Mouse (Mus musculus): Measurements from ENCODE around the gene Slc22a21.

Slc22a21 gene

DNA sequence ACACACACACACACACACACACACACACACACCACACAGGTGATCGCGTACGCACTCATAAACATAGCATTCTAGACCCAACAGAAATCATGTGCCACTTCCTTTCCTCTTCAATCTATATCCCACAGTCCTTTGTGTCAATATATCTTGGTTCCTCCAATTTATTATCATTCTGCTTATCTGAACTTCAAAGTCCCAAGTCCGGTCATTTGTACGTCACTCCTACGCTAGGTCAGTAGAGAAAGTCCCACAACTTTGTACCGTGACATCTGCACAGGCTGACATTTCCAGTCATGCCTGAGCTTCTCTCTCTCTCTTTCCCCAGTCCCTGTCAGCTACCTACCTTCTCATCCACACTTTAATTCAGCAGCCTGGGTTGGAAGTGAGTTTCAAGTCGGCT lies 71.4 kb downstream of the Slc22a21 start:
- DNase-seq (ENCODE audit: extremely low read depth, low read depth, low spot score): no peak

DNA sequence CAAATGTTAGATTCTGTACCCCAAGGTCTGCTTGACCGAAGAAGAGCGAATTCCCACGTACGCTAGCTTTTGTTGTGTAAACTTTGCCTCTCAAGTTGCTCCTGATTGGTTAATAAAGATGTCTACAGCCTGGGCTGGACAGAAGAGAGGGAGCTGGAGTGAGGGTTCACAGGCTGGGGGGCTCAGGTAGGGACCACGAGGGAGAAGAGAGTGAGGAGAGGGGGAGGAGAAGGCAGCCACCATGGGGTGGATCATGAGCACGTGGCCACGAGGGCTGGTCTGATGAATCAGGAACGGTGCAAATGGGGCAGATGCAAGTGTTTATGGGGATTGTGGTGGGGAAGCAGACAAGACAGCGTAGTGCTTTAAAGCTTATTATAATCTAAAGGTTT lies 75.6 kb downstream of the Slc22a21 start:
- DNase-seq (ENCODE audit: extremely low read depth, low read depth, low spot score): no peak

GRCm38 (mm10) chr11:53903781-53904533 lies 76.2 kb downstream of the Slc22a21 start:
- no peak for DNase-seq (ENCODE audit: extremely low read depth, low read depth, low spot score)

DNA sequence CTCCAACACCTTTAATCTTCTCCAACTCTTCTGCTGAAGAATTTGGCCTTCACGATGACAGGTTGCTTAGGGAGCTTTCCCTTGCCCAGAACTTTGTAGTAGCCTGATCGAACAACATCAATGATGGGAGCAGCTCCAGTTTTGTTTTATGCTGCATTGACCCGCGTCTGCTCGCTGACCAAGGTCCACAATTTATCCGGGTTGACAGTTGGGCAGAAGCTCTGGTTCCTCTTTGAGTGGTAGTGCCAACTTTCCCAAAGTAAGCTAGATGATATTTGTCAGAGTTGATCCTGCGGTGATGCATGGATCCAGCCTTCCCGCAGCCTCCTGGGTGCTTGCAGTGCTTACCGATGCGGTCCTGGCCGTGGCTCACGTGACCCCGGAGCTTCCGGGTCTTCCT lies 77.4 kb downstream of the Slc22a21 start:
- no peak for DNase-seq (ENCODE audit: extremely low read depth, low read depth, low spot score)

DNA sequence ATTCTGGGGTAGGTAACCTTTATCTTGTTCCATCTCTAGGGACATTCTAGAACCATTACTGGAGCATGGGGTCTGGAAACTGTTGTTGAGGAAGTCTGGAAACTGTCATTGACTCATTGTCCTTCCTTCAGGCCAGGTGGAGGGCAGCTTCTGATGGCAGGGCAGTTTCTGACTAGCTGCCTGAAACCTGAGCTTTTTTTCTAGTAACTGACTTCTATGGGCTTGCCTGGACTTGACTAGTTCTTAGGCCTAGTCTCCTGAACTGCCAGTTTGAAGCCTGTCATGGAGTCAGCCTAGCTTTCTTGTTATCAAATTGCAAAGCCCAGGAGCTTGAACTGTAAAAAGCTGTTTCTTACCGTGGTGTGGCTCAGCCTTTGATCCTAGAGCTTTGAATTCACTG lies 79.1 kb downstream of the Slc22a21 start:
- no peak for DNase-seq (ENCODE audit: extremely low read depth, low read depth, low spot score)

DNA sequence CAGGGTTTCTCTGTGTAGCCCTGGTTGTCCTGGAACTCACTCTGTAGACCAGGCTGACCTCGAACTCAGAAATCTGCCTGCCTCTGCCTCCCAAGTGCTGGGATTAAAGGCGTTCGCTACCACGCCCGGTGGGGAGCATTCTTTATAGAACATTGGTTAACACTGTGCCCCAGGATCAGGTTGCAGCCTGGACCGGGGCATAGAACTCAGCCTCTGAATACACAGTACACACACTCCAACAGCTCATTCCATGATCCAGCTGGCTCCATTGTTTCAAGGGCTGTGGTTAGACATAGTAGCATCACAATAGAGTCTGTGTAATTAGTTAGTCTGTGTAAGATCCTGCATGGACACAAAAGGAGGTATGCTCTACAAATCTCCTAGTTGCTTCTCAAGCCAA lies 80.2 kb downstream of the Slc22a21 start:
- DNase-seq (ENCODE audit: extremely low read depth, low read depth, low spot score): no peak
